Mouse (Mus musculus) CH12.LX (cell line): ENCODE data around the gene Nudt12. TPM values are rescaled to one million over a fixed set of nuclear protein-coding genes. Genes with fewer than 3 reads are reported as not detected.

Experiments
- DNase-seq: peaks from one replicate; pipeline ENCODE4 v3.0.0-alpha.2; 2013; ENCODE audit errors: extremely low read depth
- H3K27ac ChIP-seq: 2 replicates; pipeline ENCODE4 v1.5.1; 2012; ENCODE audit warnings: low read depth, mild to moderate bottlenecking, control low read depth, moderate library complexity; ENCODE audit not compliant: insufficient read depth
- H3K27me3 ChIP-seq: replicated peaks from 2 replicates; pipeline ENCODE3; 2012; ENCODE audit warnings: inconsistent platforms
- H3K36me3 ChIP-seq, 2 experiments: replicated peaks in 1 of 2; 2 replicates each; pipeline versions ENCODE3 to v1.6.1; 2012; ENCODE audit warnings: inconsistent platforms in 1 of 2, low read length in 1 of 2, mild to moderate bottlenecking in 1 of 2, mixed read lengths in 1 of 2, moderate library complexity in 1 of 2; ENCODE audit not compliant: control insufficient read depth in 1 of 2, insufficient read depth in 1 of 2
- H3K4me1 ChIP-seq, 2 experiments: 2 replicates each; pipeline ENCODE4 v1.6.1; 2012; ENCODE audit warnings: inconsistent platforms in 1 of 2, moderate library complexity in 1 of 2; ENCODE audit not compliant: insufficient read depth in 2 of 2, control insufficient read depth in 1 of 2
- H3K4me2 ChIP-seq: 2 replicates; pipeline ENCODE4 v1.6.1; 2012; ENCODE audit warnings: low read depth, mild to moderate bottlenecking, control low read depth; ENCODE audit not compliant: poor library complexity, insufficient read depth, severe bottlenecking
- H3K4me3 ChIP-seq, 3 experiments: fragments of 150-350 bp in 1 of 3; sonication (generic) in 1 of 3; replicated peaks in 1 of 3; 2 replicates each; pipeline versions ENCODE3 to v1.5.1; 2011 to 2012; ENCODE audit warnings: low read depth in 2 of 3, low read length in 2 of 3, mild to moderate bottlenecking in 2 of 3, moderate library complexity in 2 of 3, control low read depth in 1 of 3, improper control_type of control experiment in 1 of 3, inconsistent platforms in 1 of 3, mixed read lengths in 1 of 3; ENCODE audit not compliant: poor library complexity in 1 of 3
- H3K79me2 ChIP-seq: replicated peaks from 2 replicates; pipeline ENCODE4 v1.6.1; 2012; ENCODE audit warnings: mild to moderate bottlenecking, moderate library complexity; ENCODE audit not compliant: control insufficient read depth, poor library complexity, insufficient read depth, severe bottlenecking; ENCODE audit errors: extremely low read depth
- H3K9ac ChIP-seq: 2 replicates; pipeline ENCODE4 v1.6.1; 2012; ENCODE audit warnings: low read depth, mild to moderate bottlenecking, control low read depth, moderate library complexity; ENCODE audit not compliant: insufficient read depth
- H3K9me3 ChIP-seq: replicated peaks from 2 replicates; pipeline ENCODE3; 2012; ENCODE audit warnings: low read length, inconsistent platforms, mixed read lengths
- BHLHE40 ChIP-seq: IDR thresholded peaks from 2 replicates; pipeline ENCODE4 v1.6.1; 2011; ENCODE audit warnings: mild to moderate bottlenecking, low read depth, low read length, improper control_type of control experiment
- CHD1 ChIP-seq: IDR thresholded peaks from 2 replicates; pipeline ENCODE4 v1.6.1; 2012; ENCODE audit warnings: low read depth, low read length, improper control_type of control experiment, inconsistent platforms
- CHD2 ChIP-seq: IDR thresholded peaks from 2 replicates; pipeline ENCODE4 v1.6.1; 2011; ENCODE audit warnings: low read length, improper control_type of control experiment
- CTCF ChIP-seq, 2 experiments: IDR thresholded peaks in 1 of 2; conservative IDR thresholded peaks in 1 of 2; 2 replicates each; pipeline ENCODE4 v1.5.1; 2011 to 2012; ENCODE audit warnings: low read depth in 2 of 2, low read length in 2 of 2, improper control_type of control experiment in 1 of 2, inconsistent platforms in 1 of 2, mild to moderate bottlenecking in 1 of 2, moderate library complexity in 1 of 2
- E2F4 ChIP-seq: IDR thresholded peaks from 2 replicates; pipeline ENCODE4 v1.6.1; 2011; ENCODE audit warnings: low read depth, low read length, improper control_type of control experiment; ENCODE audit not compliant: insufficient replicate concordance
- ELF1 ChIP-seq: IDR thresholded peaks from 2 replicates; pipeline ENCODE4 v1.6.1; 2014; ENCODE audit warnings: low read depth, mild to moderate bottlenecking, inconsistent platforms, low read length, improper control_type of control experiment
- ETS1 ChIP-seq: conservative IDR thresholded peaks from 2 replicates; pipeline ENCODE4 v1.6.1; 2012; ENCODE audit warnings: low read depth, mild to moderate bottlenecking, inconsistent platforms, low read length, improper control_type of control experiment, moderate library complexity
- HCFC1 ChIP-seq: IDR thresholded peaks from 2 replicates; pipeline ENCODE4 v1.6.1; 2012; ENCODE audit warnings: low read depth, mild to moderate bottlenecking, inconsistent platforms, low read length, improper control_type of control experiment
- JUND ChIP-seq: conservative IDR thresholded peaks from 2 replicates; pipeline ENCODE4 v1.6.1; 2011; ENCODE audit warnings: low read depth, low read length, improper control_type of control experiment
- KAT2A ChIP-seq: IDR thresholded peaks from 2 replicates; pipeline ENCODE4 v1.6.1; 2012; ENCODE audit warnings: low read length, improper control_type of control experiment, inconsistent platforms; ENCODE audit not compliant: insufficient replicate concordance
- MAX ChIP-seq: IDR thresholded peaks from 2 replicates; pipeline ENCODE4 v1.6.1; 2011; ENCODE audit warnings: low read length, improper control_type of control experiment
- MXI1 ChIP-seq: IDR thresholded peaks from 2 replicates; pipeline ENCODE4 v1.6.1; 2011; ENCODE audit warnings: mild to moderate bottlenecking, low read depth, low read length, improper control_type of control experiment
- NELFE ChIP-seq: IDR thresholded peaks from 2 replicates; pipeline ENCODE4 v1.6.1; 2011; ENCODE audit warnings: low read depth, low read length, improper control_type of control experiment
- PAX5 ChIP-seq: IDR thresholded peaks from 2 replicates; pipeline ENCODE4 v1.6.1; 2012; ENCODE audit warnings: low read length, inconsistent platforms, mixed read lengths
- POLR2A ChIP-seq: IDR thresholded peaks from 2 replicates; pipeline ENCODE4 v1.6.1; 2011; ENCODE audit warnings: low read depth, mild to moderate bottlenecking, improper control_type of control experiment, low read length
- POLR2AphosphoS2 ChIP-seq: IDR thresholded peaks from 2 replicates; pipeline ENCODE4 v1.6.1; 2011; ENCODE audit warnings: low read depth, low read length, improper control_type of control experiment
- SMC3 ChIP-seq: IDR thresholded peaks from 2 replicates; pipeline ENCODE4 v1.6.1; 2011; ENCODE audit warnings: low read depth, low read length, improper control_type of control experiment
- TBP ChIP-seq: conservative IDR thresholded peaks from 2 replicates; pipeline ENCODE4 v1.6.1; 2011; ENCODE audit warnings: low read depth, low read length, improper control_type of control experiment
- USF1 ChIP-seq: IDR thresholded peaks from 2 replicates; pipeline ENCODE4 v1.6.1; 2014; ENCODE audit warnings: low read depth, mild to moderate bottlenecking, inconsistent platforms, low read length, improper control_type of control experiment
- USF2 ChIP-seq: conservative IDR thresholded peaks from 2 replicates; pipeline ENCODE4 v1.6.1; 2011; ENCODE audit warnings: low read depth, low read length, improper control_type of control experiment
- ZC3H11A ChIP-seq: IDR thresholded peaks from 2 replicates; pipeline ENCODE4 v1.6.1; 2012; ENCODE audit warnings: low read depth, mild to moderate bottlenecking, inconsistent platforms, low read length, improper control_type of control experiment
- ZKSCAN1 ChIP-seq: IDR thresholded peaks from 2 replicates; pipeline ENCODE4 v1.6.1; 2012; ENCODE audit warnings: low read depth, inconsistent platforms, low read length, improper control_type of control experiment, borderline replicate concordance
- ZMIZ1 ChIP-seq: IDR thresholded peaks from 2 replicates; pipeline ENCODE4 v1.6.1; 2012; ENCODE audit warnings: low read depth, mild to moderate bottlenecking, inconsistent platforms, low read length, improper control_type of control experiment
- ZNF384 ChIP-seq: IDR thresholded peaks from 2 replicates; pipeline ENCODE4 v1.6.1; 2012; ENCODE audit warnings: low read depth, low read length, improper control_type of control experiment, inconsistent platforms
- dilution Hi-C: fragments of 300-500 bp; cut with MboI; formaldehyde crosslinking; loops from 2 replicates; pipeline ENCODE4 v1.14.3; 2020; ENCODE audit warnings: low sequenced_read_pairs; ENCODE audit not compliant: extremely low pct_unique_long_range_greater_than_20kb, extremely low pct_ligation_motif_present
- in situ Hi-C: fragments of 300-500 bp; cut with MboI; formaldehyde crosslinking; loops from 3 replicates; pipeline ENCODE4 v1.14.3; 2019; ENCODE audit warnings: low sequenced_read_pairs, low pct_ligation_motif_present, low pct_unique_long_range_greater_than_20kb, mixed read lengths
- polyA plus RNA-seq: library from polyadenylated mRNA; unstranded; fragments of >175 nt; gene quantifications from 2 replicates; pipeline ENCODE4 v1.2.1, GENCODE M21; 2012; ENCODE audit warnings: low read depth; ENCODE audit not compliant: insufficient read length
- total RNA-seq, 2 experiments: library from RNA; depleted of rRNA; stranded (reverse); fragments of 300-350 nt in 1 of 2; fragments of >200 nt in 1 of 2; gene quantifications; 2 replicates each; pipeline ENCODE4 v1.2.3; 2012 to 2014

The Nudt12 gene
- total and polyA plus RNA-seq, 3 experiments, result not detected

- in situ Hi-C loops, result no loop called here
- H3K9me3 ChIP-seq, result peaks cover 29% of the 10 kb centered on the region
- H3K4me3 ChIP-seq, result no peak overlapping the region
- TF ChIP-seq HCFC1, result no peak
- no peak for TF ChIP-seq BHLHE40
- no peak for TF ChIP-seq KAT2A
- TF ChIP-seq ZKSCAN1, result no peak
- TF ChIP-seq MAX, result no peak
- TF ChIP-seq PAX5, result no peak
- TF ChIP-seq CTCF (conservative IDR thresholded peaks at IDR 0.05 in 1 of 2, IDR thresholded peaks at IDR 0.05 in 1 of 2; ENCODE audit: low read depth in 2 of 2, low read length in 2 of 2), result no peak
- TF ChIP-seq POLR2A, result no peak
- no peak for TF ChIP-seq TBP
- TF ChIP-seq CHD2, result no peak
- no peak for TF ChIP-seq E2F4
- no peak for TF ChIP-seq USF2
- TF ChIP-seq ZNF384, result no peak
- TF ChIP-seq POLR2AphosphoS2, result no peak
- no peak for TF ChIP-seq MXI1
- no peak for TF ChIP-seq ZMIZ1
- TF ChIP-seq ETS1, result no peak
- no peak for TF ChIP-seq CHD1
- TF ChIP-seq ELF1, result no peak
- TF ChIP-seq ZC3H11A, result no peak
- H3K79me2 ChIP-seq, result no peaks in the 10 kb centered on the region
- H3K36me3 ChIP-seq, result no peaks in the 10 kb centered on the region
- H3K27ac ChIP-seq, result no peak overlapping the region
- no peak overlapping the region for H3K4me2 ChIP-seq
- dilution Hi-C loops, result no loop called here
- DNase-seq, result no peak
- H3K4me1 ChIP-seq, result no peaks in the 10 kb centered on the region
- H3K27me3 ChIP-seq, result no peaks in the 10 kb centered on the region
- no peak overlapping the region for H3K9ac ChIP-seq
Measured at GRCm38 (mm10) chr17:59026336-59026735, 13.2 kb upstream of the Nudt12 start.

DNA sequence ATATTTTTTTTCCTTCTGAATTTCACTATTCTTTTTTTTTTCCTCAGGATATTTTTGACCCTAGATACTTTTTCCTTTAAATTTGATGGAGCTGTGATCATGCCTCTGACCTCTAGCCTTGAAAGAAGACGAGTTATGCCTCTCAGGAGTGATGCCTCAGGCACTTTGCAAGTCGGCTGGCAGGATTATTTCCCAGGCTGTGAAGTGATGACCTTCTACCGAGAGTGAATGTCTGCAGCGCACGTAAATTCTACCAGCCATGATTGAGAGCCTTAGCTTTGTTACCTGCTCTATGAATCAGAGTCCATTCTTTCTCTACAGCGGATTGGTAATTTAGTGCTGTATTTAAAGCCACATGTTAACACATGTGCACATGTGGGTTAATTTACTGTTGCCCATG is 11.3 kb upstream of the Nudt12 start:
- DNase-seq, result no peak
- H3K36me3 ChIP-seq, result no peaks in the 10 kb centered on the region
- no peaks in the 10 kb centered on the region for H3K4me1 ChIP-seq
- no peak overlapping the region for H3K27ac ChIP-seq
- dilution Hi-C loops (no loop called here), in situ Hi-C loops (no loop called here)
- TF ChIP-seq CHD2, result no peak
- TF ChIP-seq CTCF (conservative IDR thresholded peaks at IDR 0.05 in 1 of 2, IDR thresholded peaks at IDR 0.05 in 1 of 2; ENCODE audit: low read depth in 2 of 2, low read length in 2 of 2), result no peak
- TF ChIP-seq NELFE, result no peak
- no peak for TF ChIP-seq USF2
- no peak for TF ChIP-seq JUND
- TF ChIP-seq ZC3H11A, result no peak
- no peak for TF ChIP-seq POLR2A
- TF ChIP-seq POLR2AphosphoS2, result no peak
- TF ChIP-seq USF1, result no peak
- TF ChIP-seq SMC3, result no peak
- no peak for TF ChIP-seq E2F4
- TF ChIP-seq KAT2A, result no peak
- TF ChIP-seq MAX, result no peak
- H3K27me3 ChIP-seq, result no peaks in the 10 kb centered on the region
- no peak overlapping the region for H3K9ac ChIP-seq
- H3K4me2 ChIP-seq, result no peak overlapping the region
- H3K4me3 ChIP-seq, result no peak overlapping the region
- H3K79me2 ChIP-seq, result no peaks in the 10 kb centered on the region
- peaks cover 37% of the 10 kb centered on the region for H3K9me3 ChIP-seq
